Mouse (Mus musculus) megakaryocyte, embryonic 14.5 days (primary cell): ENCODE data around the gene Il17ra. TPM values are rescaled to one million over a fixed set of nuclear protein-coding genes. Genes with fewer than 3 reads are reported as not detected.
A peak's percentile ranks its signal among the peaks of the same experiment; 100 is the strongest.

ENCODE experiments used
- H3K27me3 ChIP-seq: replicated peaks from 2 replicates; pipeline ENCODE3; 2012; ENCODE audit warnings: inconsistent platforms
- H3K36me3 ChIP-seq: replicated peaks from 2 replicates; pipeline ENCODE3; 2012; ENCODE audit warnings: low read length, inconsistent platforms, mixed read lengths
- H3K4me1 ChIP-seq: 2 replicates; pipeline ENCODE4 v1.6.1; 2012; ENCODE audit warnings: inconsistent platforms
- H3K4me3 ChIP-seq: replicated peaks from 2 replicates; pipeline ENCODE3; 2012; ENCODE audit warnings: moderate library complexity, mild to moderate bottlenecking, inconsistent platforms
- H3K9me3 ChIP-seq: 2 replicates; pipeline ENCODE4 v1.6.1; 2012; ENCODE audit warnings: inconsistent platforms
- FLI1 ChIP-seq: IDR thresholded peaks from 2 replicates; pipeline ENCODE4 v1.6.1; 2012; ENCODE audit warnings: low read length, inconsistent platforms, mixed read lengths
- GATA1 ChIP-seq: IDR thresholded peaks from 3 replicates; pipeline ENCODE4 v1.6.1; 2012; ENCODE audit warnings: mixed read lengths, low read length, inconsistent platforms, borderline replicate concordance
- polyA plus RNA-seq: library from polyadenylated mRNA; stranded (reverse); fragments of >175 nt; gene quantifications from 2 replicates; pipeline ENCODE4 v1.2.3, GENCODE M21; 2012; ENCODE audit warnings: low replicate concordance; ENCODE audit not compliant: insufficient read depth

Il17ra gene
- polyA plus RNA-seq, 1 experiment: 11.2 TPM

DNA sequence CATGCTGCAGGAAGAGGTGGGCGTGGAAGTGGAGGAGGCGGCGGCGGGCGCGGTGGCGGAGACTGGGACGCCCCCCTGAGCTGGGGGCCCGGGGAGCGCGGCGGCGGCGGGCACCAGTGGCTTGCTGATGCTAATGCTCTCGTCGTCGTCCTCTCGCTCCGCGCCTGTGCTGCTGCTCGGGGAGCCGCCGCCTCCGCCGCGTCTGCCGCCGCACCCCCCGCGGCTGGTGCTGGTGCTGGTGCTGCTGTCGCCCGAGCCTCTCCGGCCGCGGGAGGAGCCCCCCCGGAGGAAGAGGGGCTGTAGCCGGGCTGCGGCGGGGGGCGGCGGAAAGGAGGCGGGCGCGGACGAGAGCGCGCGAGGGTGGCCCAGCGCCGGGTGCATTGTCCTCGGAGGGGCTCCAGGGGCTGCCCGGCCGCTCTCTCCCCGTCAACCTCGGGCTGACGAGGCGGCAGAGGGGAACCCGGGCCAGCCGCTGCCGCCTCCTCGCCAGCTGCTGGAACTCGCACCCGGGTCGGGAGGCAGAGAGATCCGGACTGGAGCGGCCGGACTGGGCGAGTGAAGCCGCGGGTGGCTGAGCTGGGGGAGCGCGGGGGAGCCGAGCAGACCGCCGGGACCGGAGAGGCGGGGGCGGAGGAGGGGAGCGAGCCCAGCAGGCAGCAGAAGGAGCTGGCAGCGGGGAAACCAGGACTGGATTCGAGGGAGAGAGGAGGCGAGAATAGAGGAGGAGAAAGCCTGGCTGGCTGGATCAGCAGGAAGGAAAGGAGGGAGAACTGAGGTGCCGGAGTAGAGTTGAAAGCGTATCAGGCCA is 30.5 kb downstream of the Il17ra start, which contains the start of gene Tmem121b:
Gene Tmem121b (minus strand): TSS at position 434 of the 808 bp plus-strand sequence.
- H3K36me3 ChIP-seq: no peaks in the 10 kb centered on the region
- TF ChIP-seq GATA1: no peak
- TF ChIP-seq FLI1: no peak
- H3K4me1 ChIP-seq: peaks cover 63% of the 10 kb centered on the region
- H3K4me3 ChIP-seq: peak within 1 kb of the TSS; percentile 91
- peaks cover 6% of the 10 kb centered on the region; the same call in 1 of the 2 replicates for H3K9me3 ChIP-seq
- peaks cover 71% of the 10 kb centered on the region for H3K27me3 ChIP-seq

DNA sequence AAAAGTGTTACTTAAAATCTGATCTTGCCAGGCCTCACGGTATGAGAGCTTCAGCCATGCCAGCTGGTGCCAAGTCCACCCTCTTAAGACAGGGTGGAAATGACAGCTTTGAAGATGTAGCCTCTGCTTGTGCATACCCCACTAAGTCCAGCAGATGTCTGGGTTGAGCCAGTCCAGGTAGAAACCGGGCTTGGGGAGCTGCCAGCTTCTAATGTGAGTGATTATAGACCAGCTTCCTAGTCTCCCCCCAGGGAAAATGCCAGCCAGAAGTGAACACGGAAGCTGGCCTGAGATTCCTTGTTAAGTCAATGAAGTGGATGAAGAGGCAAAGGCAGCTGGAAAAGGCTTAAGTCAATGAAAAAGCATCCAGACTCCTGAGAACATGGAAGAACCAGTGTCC is 33.5 kb downstream of the Il17ra start:
- Histone ChIP-seq H3K9me3 (peaks cover 16% of the 10 kb centered on the region), H3K27me3 (peaks cover 65% of the 10 kb centered on the region), H3K4me1 (peaks cover 37% of the 10 kb centered on the region), H3K36me3 (no peaks in the 10 kb centered on the region), H3K4me3 (no peak overlapping the region)
- TF ChIP-seq FLI1 (no peak), GATA1 (no peak)

DNA sequence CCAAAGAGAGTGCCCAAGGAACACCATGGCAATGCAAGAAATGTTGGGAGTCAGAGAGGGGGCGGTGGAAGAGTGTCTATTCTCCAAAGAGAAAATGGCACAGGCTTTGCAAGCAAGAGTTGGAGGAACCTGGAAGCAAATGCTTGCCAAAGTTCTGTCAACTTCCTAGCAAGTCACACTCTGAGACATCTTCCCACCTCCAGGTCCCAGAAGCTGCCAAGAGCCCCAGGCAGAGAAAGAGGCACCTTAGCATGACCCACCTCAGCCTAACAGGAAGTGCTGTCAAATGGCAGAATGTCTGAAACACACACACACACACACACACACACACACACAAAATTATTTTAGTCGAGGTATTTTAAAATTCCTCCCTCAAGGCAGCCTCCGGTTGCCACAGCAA is 41.0 kb downstream of the Il17ra start:
- Histone ChIP-seq H3K27me3 (peaks cover 11% of the 10 kb centered on the region), H3K4me1 (peaks cover 13% of the 10 kb centered on the region), H3K9me3 (peaks cover 10% of the 10 kb centered on the region), H3K36me3 (peaks cover 22% of the 10 kb centered on the region), H3K4me3 (no peak overlapping the region)
- TF ChIP-seq FLI1 (no peak), GATA1 (no peak)

DNA sequence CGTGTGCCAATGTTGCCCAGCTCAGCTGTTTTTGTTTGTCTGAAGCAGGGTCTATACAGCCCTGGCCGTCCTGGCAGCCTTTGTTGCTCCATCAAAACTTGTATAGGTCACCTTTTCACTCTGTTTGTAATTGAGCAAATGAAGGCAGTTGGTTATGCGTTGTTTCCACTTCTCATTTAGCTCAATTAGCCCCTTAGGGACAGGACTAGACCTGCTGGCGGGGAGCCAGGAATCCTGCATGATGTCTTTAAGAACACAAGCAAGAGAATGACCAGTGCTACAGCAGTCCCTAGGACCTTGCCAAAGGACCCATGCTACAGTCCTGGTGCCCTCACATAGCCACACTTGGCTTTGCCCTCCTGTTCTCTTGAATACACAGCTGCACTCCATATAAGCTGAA is 42.5 kb downstream of the Il17ra start:
- no peak for TF ChIP-seq FLI1
- TF ChIP-seq GATA1: no peak
- Histone ChIP-seq H3K9me3 (peaks cover 3% of the 10 kb centered on the region), H3K36me3 (peaks cover 34% of the 10 kb centered on the region), H3K4me3 (no peak overlapping the region), H3K4me1 (peaks cover 27% of the 10 kb centered on the region), H3K27me3 (peaks cover 7% of the 10 kb centered on the region)

DNA sequence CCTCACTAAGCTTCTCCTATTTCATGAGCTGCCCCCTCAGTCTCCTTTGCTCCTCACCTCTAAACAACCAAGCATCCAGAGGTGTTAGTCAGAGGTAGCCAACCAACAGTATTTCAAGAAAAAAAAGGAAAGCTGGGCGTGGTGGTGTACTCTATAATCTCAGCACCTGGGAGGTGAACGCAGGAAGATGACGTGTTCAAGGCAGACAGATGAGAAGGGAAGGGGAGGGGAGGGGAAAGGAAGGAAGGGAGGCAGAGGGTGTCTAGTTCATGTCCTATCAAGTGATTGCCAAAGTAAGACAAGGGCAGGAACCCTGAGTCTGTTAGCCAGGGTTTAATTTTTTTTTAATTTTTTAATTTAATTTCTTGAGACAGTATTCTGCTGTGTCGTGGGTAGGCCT is 45.6 kb downstream of the Il17ra start:
- H3K36me3 ChIP-seq: peaks cover 57% of the 10 kb centered on the region

DNA sequence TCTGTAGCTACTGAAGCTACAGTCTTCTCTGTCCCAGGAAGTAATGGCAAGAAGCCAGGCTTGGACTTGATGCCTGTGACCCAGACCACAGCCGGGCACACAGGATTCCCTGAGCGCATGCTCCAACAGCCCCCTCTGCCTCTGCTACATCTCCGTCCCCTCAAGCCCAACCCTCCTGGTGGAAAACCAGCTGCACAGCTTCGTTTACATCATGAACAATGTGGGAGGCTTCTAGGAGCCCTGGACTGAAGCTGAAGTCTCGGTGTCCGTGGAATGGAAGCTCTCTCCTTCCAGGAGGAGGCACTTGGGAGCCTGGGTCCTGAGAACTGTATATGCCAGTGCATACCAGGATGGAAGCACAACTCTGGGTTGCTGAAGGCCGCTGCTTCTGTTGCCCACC is 46.9 kb downstream of the Il17ra start:
- Histone ChIP-seq H3K4me1 (peaks cover 64% of the 10 kb centered on the region), H3K4me3 (peak overlapping the region; percentile 80), H3K9me3 (no peaks in the 10 kb centered on the region), H3K36me3 (peaks cover 67% of the 10 kb centered on the region), H3K27me3 (no peaks in the 10 kb centered on the region)
- TF ChIP-seq GATA1 (no peak), FLI1 (no peak)

More for the DNA sequence above, 45.6 kb downstream of the Il17ra start:
- Histone ChIP-seq H3K4me1 (peaks cover 51% of the 10 kb centered on the region), H3K4me3 (no peak overlapping the region), H3K27me3 (no peaks in the 10 kb centered on the region), H3K9me3 (no peaks in the 10 kb centered on the region)
- no peak for TF ChIP-seq GATA1
- TF ChIP-seq FLI1: no peak

DNA sequence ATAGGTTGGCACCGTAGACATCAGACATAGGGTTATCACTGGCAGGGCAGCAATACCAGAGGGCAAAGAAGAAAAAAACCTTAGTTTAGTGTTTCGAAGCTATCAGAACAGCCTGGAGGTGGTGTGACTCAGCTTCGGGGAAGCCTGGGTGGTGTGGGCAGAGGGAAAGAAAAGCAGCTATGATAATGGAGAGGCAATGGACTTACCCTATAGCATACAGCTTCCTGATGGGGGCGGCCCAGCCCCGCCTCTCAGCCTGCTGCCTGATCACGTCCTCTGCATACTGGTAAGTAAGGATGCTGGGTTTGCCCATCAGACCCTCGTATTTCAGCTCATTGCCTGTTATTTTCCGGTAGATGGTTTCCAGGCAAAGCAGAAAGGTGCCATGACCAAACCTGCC is 47.4 kb downstream of the Il17ra start:
- H3K4me3 ChIP-seq: peak overlapping the region; percentile 80
- no peaks in the 10 kb centered on the region for H3K9me3 ChIP-seq
- no peaks in the 10 kb centered on the region for H3K27me3 ChIP-seq
- peaks cover 67% of the 10 kb centered on the region for H3K4me1 ChIP-seq
- H3K36me3 ChIP-seq: peaks cover 70% of the 10 kb centered on the region
- TF ChIP-seq GATA1 (no peak), FLI1 (no peak)

DNA sequence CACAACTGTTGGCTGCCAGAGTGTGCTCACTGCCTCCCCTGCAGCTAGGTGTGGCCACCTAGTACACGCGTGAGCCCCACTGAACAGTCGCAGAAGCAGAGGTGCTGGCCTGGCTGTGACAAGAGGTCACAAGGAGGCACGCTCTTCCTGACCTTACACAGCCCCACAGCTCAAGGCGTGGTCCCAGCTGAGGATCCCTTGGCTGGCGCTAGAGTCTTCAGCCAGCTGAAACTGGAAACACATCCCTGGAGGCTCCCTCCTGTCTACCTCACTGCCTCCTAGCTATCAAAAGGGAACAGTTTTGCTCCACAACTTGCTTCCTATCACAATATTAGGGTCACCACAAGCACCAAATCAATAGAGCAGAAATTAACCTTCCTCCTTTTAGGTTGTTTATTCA is 48.2 kb downstream of the Il17ra start:
- Histone ChIP-seq H3K27me3 (no peaks in the 10 kb centered on the region), H3K4me1 (peaks cover 73% of the 10 kb centered on the region), H3K9me3 (no peaks in the 10 kb centered on the region), H3K4me3 (peak overlapping the region; percentile 44), H3K36me3 (peaks cover 68% of the 10 kb centered on the region)
- TF ChIP-seq FLI1 (no peak), GATA1 (no peak)

DNA sequence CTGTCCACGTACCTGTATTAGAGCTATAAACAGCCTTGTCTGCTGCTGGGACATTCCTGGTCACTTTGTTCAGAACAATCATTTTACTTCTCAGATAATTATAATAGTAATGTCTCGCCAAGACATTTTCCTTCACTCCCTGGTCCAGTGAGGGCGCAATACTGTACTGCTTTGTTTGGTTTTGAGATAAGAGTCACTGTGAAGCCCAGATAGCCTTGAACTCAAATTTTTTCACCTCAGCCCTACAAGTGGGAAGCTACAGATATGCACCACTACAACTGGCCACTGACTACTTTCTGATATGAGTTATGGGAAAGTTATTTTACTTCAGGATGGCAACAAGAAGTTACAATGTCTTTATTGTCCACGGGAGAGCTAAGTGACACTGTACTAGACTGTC is 53.4 kb downstream of the Il17ra start:
- peak overlapping the region; percentile 13 for H3K4me3 ChIP-seq
- H3K4me1 ChIP-seq: peaks cover 60% of the 10 kb centered on the region
- H3K36me3 ChIP-seq: peaks cover 74% of the 10 kb centered on the region
- no peaks in the 10 kb centered on the region for H3K9me3 ChIP-seq
- H3K27me3 ChIP-seq: no peaks in the 10 kb centered on the region
- TF ChIP-seq FLI1: no peak
- no peak for TF ChIP-seq GATA1

DNA sequence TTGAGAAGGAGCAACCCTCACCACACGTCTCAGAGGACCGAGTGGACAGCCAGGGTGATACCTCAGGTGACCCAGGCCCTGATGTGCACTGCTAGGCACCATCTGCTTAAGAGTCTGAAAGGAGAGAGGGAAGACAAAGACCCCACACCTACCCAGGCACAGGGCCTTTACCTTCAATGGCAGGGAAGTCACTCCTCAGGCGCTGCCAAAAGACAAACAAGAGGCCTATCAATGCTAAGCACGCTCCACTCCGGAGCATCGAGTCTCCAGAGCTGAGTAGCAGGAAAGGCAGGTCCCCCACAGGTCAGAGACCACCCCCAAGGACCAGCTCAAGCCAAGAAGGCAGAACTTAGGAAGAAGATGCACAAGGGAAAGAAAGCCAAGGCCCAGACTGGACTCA is 53.8 kb downstream of the Il17ra start:
- Histone ChIP-seq H3K4me3 (peak overlapping the region; percentile 13), H3K27me3 (no peaks in the 10 kb centered on the region), H3K9me3 (no peaks in the 10 kb centered on the region), H3K36me3 (peaks cover 74% of the 10 kb centered on the region), H3K4me1 (peaks cover 55% of the 10 kb centered on the region)
- TF ChIP-seq GATA1 (no peak), FLI1 (no peak)

DNA sequence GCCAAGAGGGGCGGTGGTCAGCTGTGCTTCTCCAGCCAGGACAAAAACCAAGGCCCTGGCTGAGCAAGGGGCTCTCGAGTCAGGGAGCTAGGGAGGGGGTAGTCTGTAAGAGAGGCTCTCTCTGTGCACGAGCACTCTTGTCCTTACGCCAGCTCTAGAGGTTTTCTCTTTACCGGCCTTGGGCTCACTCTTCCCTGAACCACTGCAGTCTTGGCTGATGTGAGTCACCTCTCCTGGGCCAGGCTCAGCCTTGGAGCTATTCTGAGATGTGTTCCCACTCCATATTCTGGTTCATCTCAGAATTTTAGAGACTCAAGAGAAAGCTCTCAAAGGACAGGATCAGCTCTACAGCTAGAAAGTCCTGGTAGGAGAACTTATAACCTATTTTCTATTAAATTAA is 54.3 kb downstream of the Il17ra start:
- H3K4me3 ChIP-seq: no peak overlapping the region
- no peaks in the 10 kb centered on the region for H3K27me3 ChIP-seq
- peaks cover 78% of the 10 kb centered on the region for H3K36me3 ChIP-seq
- peaks cover 55% of the 10 kb centered on the region for H3K4me1 ChIP-seq
- H3K9me3 ChIP-seq: no peaks in the 10 kb centered on the region
- TF ChIP-seq GATA1 (no peak), FLI1 (no peak)
